Mouse (Mus musculus): ENCODE data around the gene Tmem18.
A peak's percentile ranks its signal among the peaks of the same experiment; 100 is the strongest.

Gene Tmem18

GRCm38 (mm10) chr12:30584356-30584740, at the start of gene Tmem18:
Gene Tmem18, plus strand, starts transcription at chr12:30584426.
- peak; percentile 93 for DNase-seq (ENCODE audit: low read depth, low spot score)

GRCm38 (mm10) chr12:30557349-30557748, 26.9 kb upstream of the Tmem18 start:
- no peak for DNase-seq (ENCODE audit: low read depth, low spot score)

DNA sequence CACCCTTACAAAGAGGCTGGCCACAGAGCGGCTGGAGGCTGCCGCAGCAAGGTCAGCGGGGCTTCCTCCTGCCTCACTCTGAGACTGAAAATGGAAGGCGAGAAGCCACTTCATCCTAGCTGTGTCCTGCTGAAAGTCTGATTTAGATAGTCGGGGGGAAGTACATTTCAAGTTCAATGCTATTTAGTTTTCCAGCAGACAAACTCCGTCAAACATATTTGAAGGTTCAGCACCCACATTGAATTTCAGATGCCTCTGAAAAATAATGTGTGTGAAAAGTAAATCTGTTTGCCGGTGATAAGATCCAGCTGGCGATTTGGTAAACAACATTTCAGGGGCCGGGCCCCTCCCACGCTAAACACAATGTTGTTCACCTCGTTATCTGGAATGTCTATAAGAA, 22.8 kb upstream of the Tmem18 start:
- DNase-seq (ENCODE audit: low read depth, low spot score) = no peak

- no peak for DNase-seq (ENCODE audit: low read depth, low spot score)
Measured at GRCm38 (mm10) chr12:30572075-30572474, 12.2 kb upstream of the Tmem18 start.

GRCm38 (mm10) chr12:30575952-30576351, 8.3 kb upstream of the Tmem18 start:
- no peak for DNase-seq (ENCODE audit: low read depth, low spot score)

DNA sequence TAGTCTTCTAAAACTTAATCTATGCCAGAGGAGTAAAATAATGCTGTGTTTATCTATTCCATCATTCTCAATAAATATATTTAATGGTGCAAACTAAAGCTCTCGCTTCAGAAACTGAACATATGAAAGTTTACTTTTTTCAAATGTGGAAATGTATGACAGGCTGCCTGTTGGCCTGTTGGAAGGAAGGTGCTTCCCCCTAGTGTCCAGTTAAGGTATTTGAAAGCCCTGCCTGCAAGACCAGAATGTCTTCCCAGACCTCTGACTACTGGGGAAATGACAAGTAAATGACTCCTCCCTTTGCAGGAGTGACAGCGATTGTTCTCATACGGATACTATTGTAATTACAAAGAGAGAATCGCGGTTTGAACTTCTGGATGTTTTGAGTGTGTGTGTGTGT, 6.2 kb upstream of the Tmem18 start:
- peak; percentile 89 for DNase-seq (ENCODE audit: low read depth, low spot score)

- no peak for DNase-seq (ENCODE audit: low read depth, low spot score)
Measured at GRCm38 (mm10) chr12:30581277-30581676, 2.9 kb upstream of the Tmem18 start.

DNA sequence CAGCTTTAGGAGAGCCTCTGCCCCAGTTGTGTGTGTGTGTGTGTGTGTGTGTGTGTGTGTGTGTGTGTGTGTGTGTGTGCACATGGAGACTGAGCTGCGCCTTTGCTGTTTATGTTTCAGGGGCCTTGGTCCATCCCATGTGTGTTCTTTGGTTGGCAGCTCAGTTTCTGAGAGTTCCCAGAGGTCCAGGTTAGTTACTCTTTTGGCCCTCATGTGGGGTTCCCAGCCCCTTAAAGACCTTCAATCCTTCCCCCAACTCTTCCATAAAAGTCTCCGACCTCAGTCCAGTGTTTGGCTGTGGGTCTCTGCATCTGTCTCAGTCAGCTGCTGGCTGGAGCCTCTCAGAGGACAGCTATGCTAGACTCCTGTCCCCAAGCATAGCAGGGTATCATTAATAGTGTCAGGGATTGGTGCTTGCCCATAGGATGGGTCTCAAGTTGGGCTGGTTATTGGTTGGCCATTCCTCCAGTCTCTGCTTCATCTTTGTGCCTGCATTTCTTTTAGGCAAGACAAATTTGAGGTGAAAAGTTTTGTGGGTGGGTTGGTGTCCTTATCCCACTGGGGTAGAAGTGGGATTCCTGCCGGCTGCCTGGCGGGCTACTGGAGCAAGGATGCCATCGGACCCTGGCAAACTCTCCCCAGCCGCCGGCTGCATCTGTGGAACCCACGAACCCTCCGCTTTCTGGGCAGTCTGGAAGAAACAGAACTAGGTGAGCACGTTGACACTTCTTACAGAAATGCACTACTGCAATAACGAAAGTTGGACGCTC, 455 bp upstream of the Tmem18 start:
- no peak for DNase-seq (ENCODE audit: low read depth, low spot score)

- DNase-seq (ENCODE audit: low read depth, low spot score) = no peak
Measured at GRCm38 (mm10) chr12:30584863-30585262, 637 bp downstream of the Tmem18 start.

DNA sequence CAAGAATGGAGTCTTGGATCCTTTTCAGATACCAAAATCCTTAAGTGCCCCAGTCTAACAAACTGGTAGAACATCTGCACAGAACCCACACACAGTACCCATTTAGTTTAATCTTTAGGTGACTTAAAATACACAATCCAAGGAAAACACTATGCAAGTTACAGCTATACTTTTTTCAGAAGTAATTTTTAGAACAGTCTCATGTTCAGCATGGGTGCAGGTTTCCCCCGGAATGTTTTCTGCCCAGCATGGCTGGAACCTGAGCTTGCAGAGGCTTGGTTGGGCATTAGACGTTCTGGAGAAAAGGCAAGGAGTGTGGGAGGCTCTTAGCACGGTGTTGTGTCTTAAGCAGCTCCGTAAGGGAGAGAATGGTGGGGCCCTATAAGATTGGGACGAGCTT, 7.6 kb downstream of the Tmem18 start:
- DNase-seq (ENCODE audit: low read depth, low spot score) = no peak

DNA sequence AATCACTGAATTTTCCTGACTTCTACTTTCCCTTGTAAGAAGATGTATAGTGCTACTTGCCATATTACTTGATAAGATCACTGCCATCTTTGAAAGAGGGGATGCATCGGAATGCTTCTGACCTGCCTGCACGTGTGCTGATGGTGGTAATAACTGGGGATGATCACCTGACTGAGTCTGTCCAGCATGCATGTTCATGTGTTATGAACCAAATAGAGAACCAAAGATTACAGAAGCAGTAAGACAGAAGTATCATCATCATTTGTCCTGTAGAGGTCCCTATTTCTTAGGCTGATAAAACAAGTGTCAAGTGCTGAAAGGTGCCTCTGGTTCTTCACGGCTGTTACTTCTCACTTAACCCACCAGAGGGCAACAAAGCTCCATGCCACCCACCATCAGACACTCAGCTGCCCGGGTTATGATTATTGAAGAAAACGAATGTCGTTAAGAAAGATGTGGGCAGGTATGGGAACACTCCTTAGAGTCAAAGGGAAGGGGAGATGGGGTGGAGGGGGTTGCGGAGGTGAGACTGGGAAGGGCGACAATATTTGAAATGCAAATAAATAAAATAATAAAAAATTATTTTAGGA, 12.7 kb downstream of the Tmem18 start:
- peak; percentile 73 for DNase-seq (ENCODE audit: low read depth, low spot score)

DNA sequence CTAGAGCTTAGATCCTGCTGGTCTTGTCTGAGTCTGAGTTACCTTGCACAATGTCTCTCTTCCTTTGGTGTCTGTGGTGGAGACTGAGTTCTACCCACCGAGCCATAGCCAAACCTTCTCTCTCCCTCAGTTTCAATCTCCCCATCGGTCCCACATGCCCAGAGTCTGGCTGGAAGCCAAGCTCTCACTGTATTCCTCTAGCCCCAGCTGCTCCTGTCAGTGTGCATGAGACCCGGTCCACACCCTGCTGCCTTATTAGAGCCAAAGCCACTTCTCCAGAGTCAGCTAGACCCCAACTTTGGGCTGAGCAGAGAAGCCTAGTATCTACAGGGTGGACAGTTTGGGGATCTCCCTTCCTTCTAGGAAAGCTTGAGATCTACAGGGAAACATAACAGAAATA, 14.7 kb downstream of the Tmem18 start:
- DNase-seq (ENCODE audit: low read depth, low spot score) = no peak

- DNase-seq (ENCODE audit: low read depth, low spot score) = no peak
Measured at GRCm38 (mm10) chr12:30599474-30599873, 15.2 kb downstream of the Tmem18 start.

DNA sequence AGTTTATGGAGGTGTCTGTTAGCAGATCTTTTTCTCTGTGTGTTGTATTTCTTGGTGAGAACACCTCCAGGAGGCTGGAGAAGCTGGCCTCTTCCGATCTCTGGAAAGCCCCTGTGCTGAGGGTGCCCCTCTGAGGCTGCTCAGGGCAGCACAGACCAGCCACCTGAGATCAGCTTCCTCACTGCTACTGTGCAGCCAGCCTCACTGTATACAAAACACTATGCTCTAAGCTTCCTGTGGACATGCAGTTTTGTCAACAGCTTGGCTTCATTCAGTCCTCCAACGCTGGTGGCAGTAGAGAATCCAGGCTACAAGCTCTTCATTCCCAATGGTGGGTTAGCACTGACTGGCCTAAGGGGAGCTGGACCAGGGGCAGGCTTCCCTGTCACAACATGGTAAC, 15.8 kb downstream of the Tmem18 start:
- no peak for DNase-seq (ENCODE audit: low read depth, low spot score)

- DNase-seq (ENCODE audit: low read depth, low spot score) = no peak
Measured at GRCm38 (mm10) chr12:30604012-30604411, 19.8 kb downstream of the Tmem18 start.

- DNase-seq (ENCODE audit: low read depth, low spot score) = no peak
Measured at GRCm38 (mm10) chr12:30604876-30605275, 20.6 kb downstream of the Tmem18 start.

GRCm38 (mm10) chr12:30605941-30606340, 21.7 kb downstream of the Tmem18 start:
- DNase-seq (ENCODE audit: low read depth, low spot score) = no peak

GRCm38 (mm10) chr12:30606743-30607142, 22.5 kb downstream of the Tmem18 start:
- DNase-seq (ENCODE audit: low read depth, low spot score) = no peak

DNA sequence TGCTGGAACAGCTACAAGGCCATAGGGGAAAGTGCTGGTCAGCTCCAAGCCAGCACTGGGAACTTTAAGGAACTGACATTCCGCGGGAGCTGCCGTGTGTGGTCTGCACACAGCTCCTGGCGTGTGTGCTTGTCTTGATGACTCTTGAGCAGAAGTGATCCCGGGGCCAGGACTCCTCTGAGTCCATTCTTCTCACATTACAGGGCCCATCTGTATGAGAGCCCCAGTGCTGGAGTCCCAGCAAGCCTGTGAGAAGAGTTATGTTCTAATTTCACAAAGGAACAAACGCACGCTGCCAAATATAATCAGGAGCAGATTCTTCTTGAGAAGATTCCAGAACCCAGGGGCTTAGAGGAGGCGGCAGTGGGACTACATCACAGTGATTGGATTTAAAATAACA, 34.2 kb downstream of the Tmem18 start:
- no peak for DNase-seq (ENCODE audit: low read depth, low spot score)

DNA sequence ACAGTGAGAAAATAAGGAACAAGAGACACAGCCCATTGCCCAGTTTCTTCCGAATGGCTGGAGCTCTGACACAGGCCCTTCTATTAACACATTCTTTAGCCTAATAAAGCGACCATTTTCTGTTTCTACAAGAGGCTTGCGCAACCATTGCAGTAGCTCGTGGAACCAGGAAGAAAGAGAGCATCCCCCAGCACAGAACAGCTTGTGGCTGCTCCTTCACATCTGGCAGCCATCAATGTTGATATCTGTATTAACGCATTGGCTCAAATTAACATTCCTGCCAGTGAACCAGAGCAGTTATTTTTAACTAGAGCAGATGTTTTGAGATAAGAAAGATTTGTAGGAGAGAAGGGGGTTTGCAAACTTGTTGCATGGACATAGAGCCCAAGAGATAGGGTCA, 44.2 kb downstream of the Tmem18 start:
- DNase-seq (ENCODE audit: low read depth, low spot score) = no peak

DNA sequence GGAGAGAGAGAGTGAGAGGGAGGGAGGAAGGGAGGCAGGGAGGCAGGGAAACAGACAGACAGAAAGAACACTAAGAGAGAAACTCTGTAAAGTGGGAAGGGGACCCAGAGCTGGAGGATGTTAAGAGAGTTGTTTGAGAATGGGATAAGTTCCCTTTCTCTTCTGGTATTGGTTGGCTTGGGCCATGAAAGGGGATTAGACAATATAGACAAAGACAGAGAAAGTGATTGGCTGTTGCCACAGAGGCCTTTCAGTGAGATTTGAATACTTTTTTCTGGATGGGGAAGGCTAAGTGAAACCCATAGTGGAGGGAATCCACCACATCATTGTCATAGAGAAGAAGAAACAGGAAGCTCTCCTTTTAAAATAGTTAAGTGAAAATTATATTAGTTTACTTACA, 50.3 kb downstream of the Tmem18 start:
- DNase-seq (ENCODE audit: low read depth, low spot score) = no peak
